Mouse (Mus musculus): ENCODE measurements around the gene Bri3.
"Not testable (repeated sequence)": the region's sequence is repeated elsewhere in the genome, so short reads cannot be mapped to it uniquely, and the experiment has no call there.

Gene Bri3

DNA sequence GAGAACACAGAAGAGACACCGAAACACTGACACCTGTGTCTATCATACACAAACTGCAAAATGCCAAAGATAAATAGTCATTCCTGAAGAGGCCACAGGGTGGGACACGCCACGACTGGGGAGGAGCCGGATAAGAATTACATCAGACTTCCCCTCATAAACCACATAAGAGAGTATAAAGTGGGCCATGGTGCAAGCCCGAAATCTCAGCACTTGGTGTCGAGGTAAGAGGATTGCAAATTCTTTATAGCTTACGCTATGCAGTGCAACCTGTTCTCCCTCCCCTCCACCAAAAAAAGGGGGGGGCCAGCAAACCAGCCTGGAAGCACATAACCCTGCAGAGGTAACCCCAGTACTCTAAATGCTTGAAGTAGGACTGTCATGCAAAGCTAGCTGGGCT lies 50.7 kb downstream of the Bri3 start:
- DNase-seq (ENCODE audit: low read depth, low spot score) = no peak

GRCm38 (mm10) chr5:144295357-144295756 lies 51.1 kb downstream of the Bri3 start:
- DNase-seq (ENCODE audit: low read depth, low spot score) = no peak

DNA sequence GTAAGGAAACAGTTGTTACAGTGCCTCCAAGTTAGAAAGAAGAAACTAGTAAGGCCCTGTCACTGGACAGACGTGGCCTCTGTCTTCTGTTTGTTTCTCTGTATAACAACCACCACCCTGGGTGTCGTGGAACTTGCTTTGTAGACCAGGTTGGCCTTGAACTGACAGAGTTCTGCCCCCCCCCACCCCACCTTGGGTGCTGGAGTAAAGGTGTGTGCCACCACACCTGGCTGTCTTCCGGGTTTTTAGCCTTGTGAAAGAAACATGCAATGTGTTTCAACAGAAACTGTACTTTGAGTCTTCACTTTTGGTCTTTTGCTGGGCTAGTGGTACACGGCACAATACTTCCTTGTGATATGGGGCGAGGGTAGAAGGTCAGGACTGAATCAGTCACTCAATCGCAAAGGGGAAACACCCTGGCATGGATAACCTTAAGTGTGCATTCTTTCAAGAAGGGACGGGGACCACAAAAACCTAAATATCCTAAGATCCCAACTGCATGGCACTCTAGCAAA lies 51.9 kb downstream of the Bri3 start:
- no peak for DNase-seq (ENCODE audit: low read depth, low spot score)

- no peak for DNase-seq (ENCODE audit: low read depth, low spot score)
Measured at GRCm38 (mm10) chr5:144303071-144303470, 58.8 kb downstream of the Bri3 start.

- no peak for DNase-seq (ENCODE audit: low read depth, low spot score)
Measured at GRCm38 (mm10) chr5:144308929-144309328, 64.7 kb downstream of the Bri3 start.

- no peak for DNase-seq (ENCODE audit: low read depth, low spot score)
Measured at GRCm38 (mm10) chr5:144312183-144312582, 67.9 kb downstream of the Bri3 start.

GRCm38 (mm10) chr5:144313335-144313734 lies 69.1 kb downstream of the Bri3 start:
- peak; percentile 59 for DNase-seq (ENCODE audit: low read depth, low spot score)

DNA sequence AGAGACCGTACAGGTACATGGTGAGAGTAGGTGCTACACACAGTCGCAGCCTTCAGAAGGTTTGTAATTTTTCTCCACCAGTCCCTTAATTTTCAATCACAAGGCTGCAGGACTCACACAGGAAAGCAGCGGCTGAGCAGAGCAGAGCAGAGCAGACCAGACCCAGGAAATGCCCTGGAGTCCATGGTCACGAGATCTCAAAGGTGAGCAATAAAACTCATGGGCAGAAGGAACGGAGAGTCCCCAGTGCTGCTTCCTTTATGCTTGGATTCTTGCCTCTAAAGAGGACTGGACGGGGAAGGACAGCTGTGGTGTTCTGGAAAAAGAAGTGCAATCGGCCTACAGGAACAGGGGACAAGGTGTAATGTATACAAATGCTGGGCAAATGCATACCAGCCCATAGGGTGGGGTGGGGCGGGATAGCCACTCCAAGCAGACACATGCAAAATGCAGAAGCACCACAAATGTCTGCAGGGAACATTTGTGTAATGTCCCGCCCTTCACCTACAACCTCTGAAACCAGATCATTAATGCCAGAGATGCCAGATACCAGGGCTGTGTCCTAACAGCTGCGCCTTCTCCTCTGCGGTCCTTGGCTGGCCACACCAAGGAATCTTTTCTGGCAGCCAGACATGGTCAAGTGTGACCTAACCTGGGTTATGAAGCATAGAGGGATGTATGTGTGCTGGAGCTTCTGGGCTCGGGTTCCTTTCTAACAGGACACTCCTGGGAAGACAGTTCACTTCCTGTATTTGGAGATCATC lies 70.7 kb downstream of the Bri3 start:
- DNase-seq (ENCODE audit: low read depth, low spot score) = no peak

GRCm38 (mm10) chr5:144316442-144316841 lies 72.2 kb downstream of the Bri3 start:
- no peak for DNase-seq (ENCODE audit: low read depth, low spot score)

DNA sequence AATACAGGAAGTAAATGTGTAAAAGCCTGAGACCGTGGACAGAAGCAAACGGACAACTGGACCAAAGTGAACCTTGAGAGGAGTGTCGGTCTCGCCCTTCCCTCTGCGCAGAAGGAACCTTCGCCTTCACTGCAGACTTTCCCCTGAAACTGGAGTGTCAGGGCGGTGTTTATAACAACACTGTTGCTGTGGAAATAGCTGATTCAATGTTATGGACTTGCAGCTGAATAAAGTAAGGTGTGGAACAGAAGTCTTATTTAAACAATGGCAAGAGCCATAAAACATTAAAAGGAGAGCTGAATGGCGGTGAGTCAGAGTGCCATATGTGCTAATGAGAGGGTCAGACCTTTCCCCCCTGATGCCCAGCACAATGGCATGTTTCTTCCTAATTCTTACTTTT lies 73.2 kb downstream of the Bri3 start:
- no peak for DNase-seq (ENCODE audit: low read depth, low spot score)

DNA sequence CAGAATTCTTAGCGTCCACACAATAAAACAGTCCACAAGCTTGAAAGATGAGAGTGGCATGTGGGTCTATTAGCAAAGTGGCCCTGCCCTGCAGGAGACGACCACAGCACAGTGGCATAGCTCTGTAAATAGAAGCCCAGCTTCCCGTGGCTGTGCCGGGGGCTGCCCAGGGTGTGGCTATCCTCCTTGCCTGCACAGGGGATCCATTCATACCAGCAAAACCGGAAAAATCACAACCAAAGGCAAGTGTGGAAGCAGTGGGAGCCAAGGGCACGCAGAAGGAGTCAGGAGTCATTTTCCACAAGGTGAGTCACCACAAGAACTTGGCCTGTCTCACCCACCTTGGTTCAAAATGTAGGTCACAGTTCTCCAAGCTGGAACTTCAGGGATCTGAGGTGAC lies 74.0 kb downstream of the Bri3 start:
- DNase-seq (ENCODE audit: low read depth, low spot score) = no peak

GRCm38 (mm10) chr5:144321681-144322080 lies 77.4 kb downstream of the Bri3 start:
- DNase-seq (ENCODE audit: low read depth, low spot score) = peak; percentile 55

DNA sequence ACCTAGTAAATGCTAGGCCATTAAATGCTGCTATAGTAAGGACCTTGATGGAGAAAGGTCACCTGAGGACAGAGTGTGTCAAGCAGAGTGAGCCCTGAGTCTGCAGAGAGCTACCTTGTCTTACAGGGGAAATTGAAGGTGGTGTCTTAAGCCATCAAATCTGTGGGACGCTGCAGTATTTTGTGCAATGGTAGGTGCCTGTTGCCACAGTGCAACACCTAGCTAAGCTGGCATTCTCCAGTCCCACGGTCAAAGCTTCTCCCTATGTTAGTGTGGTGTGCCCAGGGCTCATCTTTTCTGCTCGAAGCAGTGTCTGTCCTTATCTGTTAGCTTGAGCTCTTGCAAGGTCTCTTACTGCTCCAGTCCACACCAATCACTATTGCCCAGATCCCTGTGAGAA lies 78.5 kb downstream of the Bri3 start:
- DNase-seq (ENCODE audit: low read depth, low spot score) = no peak

GRCm38 (mm10) chr5:144334010-144334409 lies 89.8 kb downstream of the Bri3 start:
- no peak for DNase-seq (ENCODE audit: low read depth, low spot score)

- DNase-seq (ENCODE audit: low read depth, low spot score) = not testable (repeated sequence)
Measured at GRCm38 (mm10) chr5:144335357-144335756, 91.1 kb downstream of the Bri3 start.

DNA sequence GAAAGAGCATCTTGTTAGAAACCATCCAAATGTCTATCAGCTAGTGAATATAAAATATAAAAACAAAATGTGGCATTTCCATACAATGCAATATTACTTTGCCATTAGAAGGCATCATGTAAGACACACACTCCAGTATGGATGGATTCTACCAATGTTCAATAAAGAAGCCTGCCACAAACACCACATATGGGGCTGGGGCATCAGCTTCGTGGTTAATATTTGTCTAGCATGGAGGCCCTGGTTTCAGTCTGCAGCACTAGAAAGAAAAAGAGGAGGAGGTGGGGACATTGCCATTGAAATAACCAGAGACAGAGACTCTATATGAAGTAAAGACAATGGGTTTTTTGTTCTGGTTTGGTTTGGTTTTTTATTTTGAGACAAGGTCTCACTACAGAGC lies 94.5 kb downstream of the Bri3 start:
- no peak for DNase-seq (ENCODE audit: low read depth, low spot score)

GRCm38 (mm10) chr5:144341085-144341484 lies 96.8 kb downstream of the Bri3 start:
- no peak for DNase-seq (ENCODE audit: low read depth, low spot score)

DNA sequence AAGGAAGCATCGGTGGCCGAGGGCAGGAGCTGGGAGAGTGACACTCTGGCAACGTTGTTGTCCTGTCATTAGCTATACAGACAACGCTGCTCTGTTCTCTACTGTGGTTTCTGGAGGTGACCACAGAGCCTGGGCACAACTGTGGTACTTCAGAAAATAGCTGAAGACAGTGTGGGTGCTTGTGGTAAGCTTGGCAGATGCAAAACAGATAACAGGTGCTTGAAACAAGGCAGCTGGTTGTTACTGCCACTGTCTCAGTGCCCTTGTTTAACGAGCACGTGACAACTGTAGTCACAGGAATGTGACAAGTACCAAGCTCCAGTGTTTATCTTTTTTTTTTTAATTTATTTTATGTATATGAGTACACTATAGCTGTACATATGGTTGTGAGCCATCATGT lies 100.4 kb downstream of the Bri3 start:
- DNase-seq (ENCODE audit: low read depth, low spot score) = no peak

DNA sequence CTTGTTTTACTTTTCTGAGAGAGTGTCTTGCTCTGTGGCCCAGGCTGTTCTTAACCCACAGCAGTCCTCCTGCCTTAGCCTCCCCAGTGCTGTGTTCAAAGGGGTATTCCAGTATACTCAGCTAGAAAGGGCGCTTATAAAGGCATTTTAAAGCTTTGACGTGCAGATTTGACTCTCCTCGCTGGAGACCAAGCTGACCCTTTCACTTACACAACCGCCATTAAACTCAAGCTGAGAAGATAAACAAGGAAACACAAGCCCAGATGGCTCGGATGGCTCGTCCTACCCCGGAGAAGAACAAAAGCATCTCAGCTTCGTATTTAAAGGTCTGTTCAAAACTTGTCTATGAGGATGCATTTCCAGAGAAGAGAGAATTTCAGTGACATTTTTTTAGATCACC lies 106.9 kb downstream of the Bri3 start:
- DNase-seq (ENCODE audit: low read depth, low spot score) = peak; percentile 20

GRCm38 (mm10) chr5:144352250-144353047 lies 108.2 kb downstream of the Bri3 start:
- no peak for DNase-seq (ENCODE audit: low read depth, low spot score)

DNA sequence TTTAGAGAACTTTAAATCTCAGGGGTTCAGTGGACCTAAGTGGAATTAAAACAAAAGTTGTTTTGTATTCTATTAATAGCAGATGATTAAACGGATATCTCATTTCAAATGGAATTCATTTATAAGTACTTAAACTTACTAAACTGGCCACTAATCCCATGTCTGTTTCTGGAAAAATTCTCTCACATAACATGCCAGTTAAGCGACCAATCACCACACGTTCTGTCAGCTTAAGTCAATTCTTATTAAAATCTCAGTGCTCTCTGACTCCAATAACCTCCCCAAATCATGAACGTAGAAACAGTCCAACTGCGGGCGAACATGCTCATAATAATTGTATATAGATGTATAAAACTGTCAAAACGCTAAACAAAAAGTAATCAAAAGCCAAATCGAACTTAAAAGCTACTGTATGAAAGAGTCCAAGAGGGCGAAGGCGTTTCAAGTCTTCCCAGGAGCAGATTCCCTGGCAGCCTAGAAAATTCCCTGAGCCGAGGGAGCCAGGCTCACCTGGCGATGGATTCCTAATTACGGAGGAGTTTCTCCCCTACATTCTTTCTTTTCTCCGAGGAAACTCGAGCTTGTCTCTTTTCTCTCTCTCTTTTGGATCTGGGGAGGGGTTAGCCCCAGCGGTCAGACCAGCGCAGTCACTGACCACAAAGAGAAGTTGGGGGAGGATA lies 112.7 kb downstream of the Bri3 start:
- DNase-seq (ENCODE audit: low read depth, low spot score) = no peak

GRCm38 (mm10) chr5:144357551-144357880 lies 113.3 kb downstream of the Bri3 start:
- DNase-seq (ENCODE audit: low read depth, low spot score) = no peak

Measured in ES-CJ7 (cell line).